Mouse (Mus musculus): ENCODE measurements at regions not wholly inside any gene's neighbourhood (a gene's known extent, or its start where the extent isn't known, plus 50 kb on each side); places are given as distances from the start of the nearest gene placed in this dataset.

DNA sequence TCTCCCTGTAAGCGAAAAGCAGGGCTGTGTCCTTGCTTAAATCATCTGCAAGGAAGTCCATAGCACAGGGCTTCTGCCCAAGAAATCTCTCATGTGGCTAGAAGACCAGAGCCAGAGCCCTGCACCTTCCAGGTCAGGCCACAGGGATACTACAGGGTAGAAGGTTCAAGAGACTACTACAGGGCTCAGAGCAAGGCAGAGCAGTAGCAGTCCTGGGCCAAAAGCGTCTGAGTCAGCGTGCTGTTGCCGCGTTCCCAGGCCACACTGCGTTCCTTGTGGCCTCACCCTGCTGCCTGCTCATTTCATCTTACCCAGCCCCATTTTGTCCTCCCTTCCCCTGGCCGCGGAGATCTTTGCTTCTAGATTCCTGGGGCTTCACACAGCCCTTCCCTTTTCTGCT is 283.0 kb upstream of the Spred2 start:
- no peak for DNase-seq
- intact Hi-C loops (cut with DNase I) = no loop called here

DNA sequence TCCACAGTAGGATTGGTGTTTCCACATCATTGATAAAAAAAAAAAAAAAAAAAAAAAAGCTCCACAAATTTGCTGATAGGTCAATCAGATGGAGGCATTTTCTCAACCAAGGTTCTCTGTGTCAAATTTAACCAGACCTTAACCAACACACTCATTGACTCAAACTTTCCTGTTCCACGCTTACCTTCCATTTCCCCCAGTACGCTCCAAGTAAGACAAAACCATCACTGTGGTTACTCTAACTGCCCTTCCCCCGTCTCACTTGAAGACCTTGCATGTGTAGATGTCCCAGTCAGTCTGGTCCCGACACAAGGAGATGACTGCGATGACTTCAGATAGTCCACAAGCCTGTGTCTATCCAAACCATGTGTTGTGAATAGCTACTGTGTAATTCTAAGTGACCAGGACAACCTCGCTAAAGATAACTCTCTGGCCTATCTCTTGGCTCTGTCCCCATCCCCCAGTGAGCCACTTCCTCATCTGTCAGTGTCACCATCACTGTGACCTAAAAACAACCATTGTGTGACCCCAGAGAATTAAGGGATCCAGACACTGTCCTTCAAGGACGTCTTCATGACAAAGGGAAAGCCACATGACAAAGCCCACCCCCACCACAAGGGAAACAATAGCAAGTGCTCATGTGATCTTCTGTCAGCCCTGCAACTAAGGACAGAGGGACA is 279.9 kb upstream of the Spred2 start:
- no peak for DNase-seq
- intact Hi-C loops (cut with DNase I) = no loop called here

GRCm38 (mm10) chr11:19645106-19645505 is 279.1 kb upstream of the Spred2 start:
- no peak for DNase-seq
- intact Hi-C loops (cut with DNase I) = no loop called here

GRCm38 (mm10) chr11:19651522-19651921 is 272.7 kb upstream of the Spred2 start:
- DNase-seq = no peak
- intact Hi-C loops (cut with DNase I) = no loop called here

GRCm38 (mm10) chr11:19651929-19652328 is 272.2 kb upstream of the Spred2 start:
- DNase-seq = no peak
- intact Hi-C loops (cut with DNase I) = no loop called here

DNA sequence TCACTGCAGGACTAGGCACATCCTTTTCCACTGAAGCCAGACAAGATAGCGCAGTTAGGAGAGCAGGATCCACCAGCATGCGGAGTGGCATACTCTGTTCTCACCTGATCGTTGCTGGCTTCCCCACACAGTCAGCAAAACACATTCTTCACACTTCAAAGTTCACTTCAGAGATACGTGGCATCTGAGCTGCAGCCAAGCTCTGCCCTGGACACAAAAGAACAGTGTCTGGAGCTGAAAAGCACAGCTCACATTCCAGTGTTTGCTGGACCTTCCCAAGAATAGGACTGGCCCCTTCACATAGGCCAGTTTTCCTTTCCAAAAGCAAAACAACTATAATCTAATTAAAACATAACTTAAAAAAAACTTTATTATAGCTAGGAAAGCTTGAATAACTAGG is 264.7 kb upstream of the Spred2 start:
- no peak for DNase-seq
- intact Hi-C loops (cut with DNase I) = no loop called here

GRCm38 (mm10) chr11:19666732-19667131 is 257.4 kb upstream of the Spred2 start:
- intact Hi-C loops (cut with DNase I) = no loop called here
- DNase-seq = no peak

DNA sequence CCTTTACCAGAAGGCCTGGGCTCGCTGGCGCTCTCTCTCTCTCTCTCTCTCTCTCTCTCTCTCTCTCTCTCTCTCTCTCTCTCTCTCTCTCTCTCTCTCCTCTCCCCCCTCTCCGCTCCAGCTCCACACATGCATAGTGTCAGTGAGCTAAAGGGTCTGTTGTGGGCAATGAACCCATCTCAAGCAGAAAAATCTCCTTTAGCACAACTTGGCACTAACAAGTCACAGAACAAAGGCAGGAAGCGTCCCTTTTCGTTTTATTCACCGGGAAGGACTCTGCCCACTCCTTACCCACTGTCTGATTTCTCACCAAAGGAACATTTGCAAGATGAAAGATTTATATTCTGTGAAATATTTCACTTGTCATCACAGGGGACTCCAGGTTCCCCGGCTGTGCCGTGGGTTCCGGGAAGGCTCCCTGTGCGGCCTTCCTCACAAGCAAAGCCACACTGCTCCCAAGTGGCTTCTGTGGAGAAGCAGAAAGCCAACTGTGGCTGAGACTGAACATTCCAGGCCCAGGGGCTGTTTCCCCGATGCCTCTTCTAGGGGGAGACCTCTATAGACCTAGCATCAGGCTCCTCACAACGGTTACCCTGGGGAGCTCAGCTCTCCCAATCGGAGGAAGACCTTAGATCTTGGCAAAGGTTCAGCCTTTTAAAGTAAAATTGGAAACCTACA is 253.2 kb upstream of the Spred2 start:
- intact Hi-C loops (cut with DNase I) = loop anchor here (10.0 kb wide), 2 partner anchors 646 to 796 kb away; no protein-coding TSS in a partner anchor
- peak; percentile 45 for DNase-seq

GRCm38 (mm10) chr11:19673012-19673411 is 251.2 kb upstream of the Spred2 start:
- intact Hi-C loops (cut with DNase I) = loop anchor here (10.0 kb wide), 2 partner anchors 648 to 798 kb away; no protein-coding TSS in a partner anchor
- DNase-seq = no peak

GRCm38 (mm10) chr11:19676514-19676913 is 247.7 kb upstream of the Spred2 start:
- intact Hi-C loops (cut with DNase I) = loop anchor here (10.0 kb wide), 2 partner anchors 652 to 802 kb away; no protein-coding TSS in a partner anchor
- DNase-seq = no peak

GRCm38 (mm10) chr11:19679041-19679440 is 245.1 kb upstream of the Spred2 start:
- no peak for DNase-seq
- intact Hi-C loops (cut with DNase I) = loop anchor here (10.0 kb wide), 2 partner anchors 654 to 804 kb away; no protein-coding TSS in a partner anchor

DNA sequence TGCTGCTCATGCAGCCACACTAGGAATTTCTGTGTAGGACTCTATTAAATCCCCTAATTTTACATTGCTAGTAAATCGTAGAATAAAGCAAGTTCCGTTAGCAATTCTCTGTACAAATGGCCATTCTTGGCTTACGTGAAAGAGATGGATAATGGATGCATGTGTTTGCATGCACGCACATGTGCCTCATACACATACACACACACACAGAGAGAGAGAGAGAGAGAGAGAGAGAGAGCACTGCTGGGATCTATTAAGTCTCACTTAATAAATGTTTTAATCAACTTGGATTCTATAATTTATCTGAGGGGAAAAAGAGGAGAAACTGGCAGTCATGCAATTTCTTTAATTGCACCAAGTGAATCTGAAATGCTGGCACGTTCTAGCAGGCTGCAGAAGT is 244.5 kb upstream of the Spred2 start:
- no peak for DNase-seq
- intact Hi-C loops (cut with DNase I) = loop anchor here (10.0 kb wide), 2 partner anchors 655 to 805 kb away; no protein-coding TSS in a partner anchor

- intact Hi-C loops (cut with DNase I) = no loop called here
- DNase-seq = peak; percentile 70
Observed at GRCm38 (mm10) chr11:19701198-19701597, 223.0 kb upstream of the Spred2 start.

DNA sequence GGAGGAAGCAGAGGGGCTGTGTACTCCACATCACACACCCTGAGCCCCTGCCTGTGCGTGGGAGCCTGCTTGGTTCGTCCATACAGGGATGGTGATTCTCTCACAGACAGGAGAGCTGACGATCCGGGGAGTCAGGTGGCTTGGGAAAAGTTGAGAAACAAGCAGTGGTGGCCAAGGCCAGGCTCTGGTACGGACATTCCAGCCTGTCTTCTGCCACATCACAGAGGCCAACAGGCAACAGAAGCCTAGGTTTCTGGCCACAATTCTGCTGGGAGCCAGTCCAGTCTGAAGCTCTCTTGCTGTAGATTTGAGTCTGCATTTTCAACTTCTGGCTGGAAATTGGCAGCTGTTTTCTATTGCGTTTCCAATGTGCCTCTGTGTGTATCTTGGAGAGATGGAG is 215.4 kb upstream of the Spred2 start:
- intact Hi-C loops (cut with DNase I) = no loop called here
- DNase-seq = no peak

DNA sequence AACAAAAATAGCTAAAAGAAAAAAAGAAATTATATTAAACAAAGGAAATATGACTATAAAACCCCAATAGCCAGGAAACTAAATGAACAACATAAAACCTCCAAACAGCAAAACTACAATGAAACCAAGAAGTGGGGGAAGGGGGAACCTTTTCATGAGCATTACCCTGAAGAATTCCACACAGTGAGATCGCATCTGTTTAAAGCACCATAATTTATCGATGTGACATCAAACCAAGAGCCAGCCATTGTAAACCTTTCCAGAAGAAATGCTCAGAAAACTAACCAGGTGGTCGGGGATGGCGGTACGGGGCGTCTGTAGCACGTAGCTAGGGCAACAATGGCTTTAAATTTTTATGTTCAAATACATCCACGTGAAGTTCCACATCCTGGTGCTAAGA is 214.8 kb upstream of the Spred2 start:
- no peak for DNase-seq
- intact Hi-C loops (cut with DNase I) = no loop called here

DNA sequence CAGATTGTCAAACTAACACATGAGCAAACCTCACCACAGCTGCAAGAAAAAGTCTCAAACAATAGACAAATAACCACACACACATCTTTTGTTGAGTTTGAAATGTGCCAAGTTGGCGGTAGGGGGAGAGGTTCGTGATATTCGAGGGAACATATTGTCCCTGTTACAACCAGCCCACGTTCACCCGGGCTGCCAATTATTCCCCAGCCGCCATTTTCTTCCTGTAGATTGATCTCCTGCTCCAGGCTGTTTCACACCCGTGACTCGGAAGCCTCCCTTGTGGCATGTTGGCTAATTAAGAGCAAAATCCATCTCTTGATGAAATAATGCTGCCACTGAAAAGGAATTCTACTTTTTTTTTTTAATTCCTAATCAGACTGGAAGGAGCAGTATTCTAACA is 211.1 kb upstream of the Spred2 start:
- no peak for DNase-seq

DNA sequence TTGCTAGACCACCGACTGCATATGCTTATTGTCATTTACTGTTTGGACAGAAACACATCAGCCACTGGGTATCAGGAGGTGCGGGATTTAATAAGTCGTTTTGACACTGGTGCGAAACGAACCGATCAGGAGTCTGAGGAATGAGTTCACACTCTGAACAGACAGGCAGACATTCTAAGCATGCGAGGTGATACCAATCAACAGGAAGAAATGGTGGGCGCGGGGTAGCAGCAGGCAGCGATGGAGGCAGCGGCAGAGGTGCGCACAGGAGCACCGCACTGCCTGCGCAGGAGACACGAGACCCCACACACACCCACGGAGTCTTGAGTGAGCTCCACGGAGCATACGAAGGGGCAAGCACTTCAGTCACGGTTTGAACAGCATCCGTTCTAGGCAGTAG is 210.6 kb upstream of the Spred2 start:
- no peak for DNase-seq
- intact Hi-C loops (cut with DNase I) = no loop called here

More for the DNA sequence above, 211.1 kb upstream of the Spred2 start:
- intact Hi-C loops (cut with DNase I) = no loop called here

- intact Hi-C loops (cut with DNase I) = no loop called here
- DNase-seq = no peak
Observed at GRCm38 (mm10) chr11:19714211-19714610, 210.0 kb upstream of the Spred2 start.

DNA sequence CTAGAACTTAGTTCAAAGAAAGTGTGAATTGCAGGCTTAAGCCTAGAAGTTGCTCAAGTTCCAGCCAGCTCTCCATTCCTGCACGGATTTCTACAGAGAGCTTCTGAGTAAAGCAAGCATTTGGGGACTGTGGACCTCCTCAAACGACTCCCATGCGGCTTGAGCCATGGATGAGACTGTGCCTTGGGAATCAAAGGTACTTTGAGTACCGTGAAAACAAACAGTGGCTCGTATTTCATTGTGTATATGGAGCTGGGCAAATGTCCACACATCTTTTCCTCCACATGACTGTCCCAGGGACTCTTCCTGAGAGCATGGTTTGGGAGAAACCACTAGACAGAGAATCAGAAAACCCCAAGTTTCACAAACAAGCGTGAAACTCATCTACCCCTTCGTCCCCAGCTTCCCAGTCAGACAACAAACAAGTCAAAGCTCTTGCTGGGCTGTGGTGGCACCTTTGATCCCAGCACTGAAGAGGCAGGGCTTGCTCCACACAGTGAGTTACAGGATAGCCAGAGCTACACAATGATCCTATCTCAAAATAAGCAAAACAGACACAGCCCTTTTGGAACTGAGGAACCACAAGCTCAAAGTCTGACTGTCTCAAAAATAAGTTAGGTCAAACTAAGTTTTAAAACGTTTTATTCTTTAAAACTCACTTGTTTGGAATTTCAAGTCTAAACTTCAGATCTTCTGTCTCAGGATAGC is 209.1 kb upstream of the Spred2 start:
- intact Hi-C loops (cut with DNase I) = no loop called here
- DNase-seq = no peak

DNA sequence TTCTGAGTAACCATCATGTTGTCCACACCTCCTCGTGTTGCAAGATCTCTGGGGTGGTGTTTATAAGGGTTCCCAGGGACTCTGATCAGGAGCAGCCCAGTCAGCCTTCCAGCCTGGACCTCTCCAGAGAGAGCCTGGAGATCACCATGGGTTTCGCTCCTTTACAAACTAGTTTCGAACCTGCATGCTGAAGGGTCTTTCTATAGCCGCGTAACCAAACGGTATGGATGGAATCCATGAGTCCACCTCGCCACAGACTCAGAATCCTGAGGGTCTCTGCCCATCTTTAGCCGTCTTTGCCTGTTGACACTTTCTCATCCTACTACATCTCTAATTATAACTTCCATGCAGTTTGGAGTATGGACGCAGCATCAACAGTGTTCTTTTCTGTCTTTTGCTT is 206.0 kb upstream of the Spred2 start:
- DNase-seq = no peak
- intact Hi-C loops (cut with DNase I) = no loop called here

- intact Hi-C loops (cut with DNase I) = no loop called here
- no peak for DNase-seq
Observed at GRCm38 (mm10) chr11:19729031-19729430, 195.1 kb upstream of the Spred2 start.

GRCm38 (mm10) chr11:19730747-19731146 is 193.4 kb upstream of the Spred2 start:
- no peak for DNase-seq
- intact Hi-C loops (cut with DNase I) = no loop called here

Data from left cerebral cortex, postnatal 4 days (tissue).